Mouse (Mus musculus): ENCODE measurements around the gene Togaram2.

DNA sequence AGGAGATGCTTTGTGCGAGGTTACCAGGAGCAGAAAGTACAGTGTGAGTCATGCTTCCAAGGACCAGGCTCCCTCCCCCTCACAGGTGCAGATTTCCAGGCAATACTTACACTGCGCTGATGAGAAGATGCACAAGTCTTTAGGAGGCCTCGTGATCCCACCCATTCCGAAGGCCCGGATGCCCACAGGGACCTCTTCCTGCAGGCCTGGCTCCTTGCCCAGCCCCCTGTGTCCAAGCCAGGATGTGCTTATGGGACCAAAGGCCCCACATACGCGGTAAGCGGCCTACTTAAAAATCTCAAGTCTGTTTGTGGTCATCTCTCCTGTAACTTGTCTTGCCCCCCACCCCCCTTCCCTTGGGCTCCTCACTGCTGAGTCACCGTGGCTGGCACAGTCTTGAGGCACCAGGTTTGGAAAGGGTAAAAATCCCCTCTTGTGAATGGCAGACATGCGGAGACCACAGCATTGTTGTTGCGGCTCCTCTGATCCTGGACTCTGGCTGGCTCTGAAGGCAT, 18.4 kb downstream of the Togaram2 start:
- TF ChIP-seq CTCF (IDR thresholded peaks at IDR 0.05; ENCODE audit: borderline replicate concordance, insufficient read depth, low read depth, low read length) (no peak), POLR2A (IDR thresholded peaks at IDR 0.05; ENCODE audit: borderline replicate concordance, insufficient read depth, low read length) (no peak)

All from cerebellum, adult 2 months (tissue).